Mouse (Mus musculus): ENCODE data around the gene Sorbs1. TPM values are rescaled to one million over a fixed set of nuclear protein-coding genes. Genes with fewer than 3 reads are reported as not detected.
A peak's percentile ranks its signal among the peaks of the same experiment; 100 is the strongest.

Sorbs1 gene
- polyA plus RNA-seq, 1 experiment from 2014 or later = 59.2 TPM

DNA sequence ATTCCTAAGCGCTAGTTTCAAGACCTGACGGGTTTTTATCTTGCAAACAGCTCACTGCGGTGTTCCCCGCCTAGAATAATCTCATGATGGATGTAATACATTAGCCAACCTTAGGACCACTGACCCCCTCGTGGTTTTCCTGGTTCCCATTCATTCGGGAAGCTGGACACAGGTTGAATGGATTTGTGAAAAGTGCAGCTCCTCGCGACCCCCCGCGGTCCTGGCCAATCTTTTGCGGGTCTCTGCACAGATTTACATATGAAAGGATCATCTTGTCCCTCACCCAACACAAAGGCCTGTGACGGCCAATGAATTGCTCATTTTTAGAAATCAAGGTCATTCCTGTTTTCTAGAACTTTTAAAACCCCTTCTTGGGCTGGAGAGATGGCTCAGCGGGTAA lies 240.9 kb downstream of the Sorbs1 start:
- H3K27ac ChIP-seq = no peak overlapping the region
- no peak overlapping the region for H3K4me2 ChIP-seq
- H3K4me1 ChIP-seq = peaks cover 12% of the 10 kb centered on the region
- H3K27me3 ChIP-seq = peaks cover 46% of the 10 kb centered on the region
- H3K9me3 ChIP-seq (replicated peaks) = no peaks in the 10 kb centered on the region
- no peak overlapping the region for H3K4me3 ChIP-seq (replicated peaks)
- no peak for ATAC-seq (replicated peaks; ENCODE audit: low FRiP score)
- 53% methylated on average over 13 of the region's 13 CpGs for WGBS
- no peaks in the 10 kb centered on the region for H3K36me3 ChIP-seq
- no peak overlapping the region for H3K9ac ChIP-seq

DNA sequence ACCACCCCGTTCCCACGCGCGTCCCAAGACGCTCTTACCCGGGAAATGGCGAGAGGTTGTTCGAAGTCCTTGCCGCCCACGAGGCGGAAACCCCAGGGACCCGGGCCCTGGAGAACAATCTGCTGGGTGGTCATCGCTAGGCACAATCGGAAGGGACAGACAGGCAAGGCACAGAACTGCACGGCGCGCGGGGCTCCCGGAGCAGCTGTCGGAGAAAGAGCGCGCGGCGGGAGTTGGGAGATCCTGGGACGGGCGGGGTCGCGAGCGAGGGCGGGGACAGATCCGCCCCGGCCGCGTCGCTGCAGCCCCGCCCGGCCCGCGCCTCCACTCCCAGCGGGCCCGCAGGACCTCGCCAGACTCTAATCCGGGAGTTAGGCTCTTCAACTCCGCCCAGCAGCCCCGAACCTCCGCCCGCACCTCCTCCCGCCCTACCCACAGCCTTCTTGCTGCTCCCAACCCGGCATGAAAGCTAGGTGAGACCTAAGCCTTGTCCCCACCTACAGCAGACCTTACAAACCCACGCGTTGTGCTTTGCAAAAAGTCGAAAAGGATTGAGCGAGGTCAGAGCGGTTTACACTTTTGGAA lies 242.2 kb downstream of the Sorbs1 start, which contains the start of gene Pdlim1:
Gene Pdlim1, minus strand, starts transcription at position 535 of the 585 bp plus-strand sequence.
- H3K4me2 ChIP-seq = peak within 1 kb of the TSS; percentile 99
- H3K36me3 ChIP-seq = no peaks in the 10 kb centered on the region
- ATAC-seq (replicated peaks; ENCODE audit: low FRiP score) = peak; percentile 92
- H3K4me1 ChIP-seq = peaks cover 12% of the 10 kb centered on the region
- 1% methylated on average over 51 of the region's 54 CpGs for WGBS
- H3K4me3 ChIP-seq (replicated peaks) = peak within 1 kb of the TSS; percentile 69
- H3K9ac ChIP-seq = peak within 1 kb of the TSS; percentile 50
- H3K27me3 ChIP-seq = peaks cover 46% of the 10 kb centered on the region
- H3K27ac ChIP-seq = no peak within 1 kb of the TSS
- no peaks in the 10 kb centered on the region for H3K9me3 ChIP-seq (replicated peaks)

DNA sequence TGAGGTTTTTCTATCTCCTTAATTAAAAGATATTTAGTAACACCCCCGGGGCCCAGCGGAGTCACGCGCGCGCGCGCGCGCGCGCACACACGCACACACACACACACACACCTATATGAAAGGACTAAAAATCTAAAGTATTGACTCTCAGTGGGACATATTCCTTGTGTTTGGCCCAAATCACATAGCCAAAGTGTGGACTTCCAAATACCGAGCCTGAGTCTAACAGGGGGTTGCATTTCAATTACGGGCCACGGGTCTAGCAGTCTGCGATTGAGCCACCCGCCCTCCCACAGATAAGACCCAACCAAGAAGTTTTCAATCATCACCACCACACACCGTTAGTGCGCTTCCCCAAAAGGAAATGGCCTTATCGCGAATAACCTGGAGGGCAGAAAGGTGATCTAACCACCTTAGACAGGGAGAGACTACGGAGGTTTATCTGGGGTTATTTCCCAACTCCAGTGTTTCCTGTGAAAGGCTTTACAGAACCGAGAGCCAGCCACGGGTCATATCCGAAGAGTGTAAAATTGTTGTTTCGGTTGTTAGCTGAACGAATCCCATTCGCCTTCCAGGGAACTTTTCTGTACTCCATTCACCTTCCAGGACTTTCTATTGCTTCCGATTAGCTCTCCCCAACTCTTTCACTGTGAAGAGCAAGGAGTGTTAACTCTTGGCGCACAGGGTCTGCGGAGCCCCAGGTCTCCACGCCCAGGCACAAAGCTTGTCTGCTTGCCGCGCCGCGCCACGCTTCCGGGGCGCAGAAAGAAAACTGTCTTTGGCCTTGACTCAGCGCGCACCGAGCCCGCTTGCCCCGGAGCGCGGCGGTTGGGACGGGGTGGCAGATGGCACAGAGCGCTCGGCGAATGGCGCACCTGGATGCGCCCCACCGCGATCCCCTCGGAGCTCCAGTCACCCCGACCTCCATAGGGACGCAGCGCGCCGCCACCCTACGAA lies 242.9 kb downstream of the Sorbs1 start:
- H3K4me2 ChIP-seq = peak overlapping the region; percentile 99
- H3K9me3 ChIP-seq (replicated peaks) = no peaks in the 10 kb centered on the region
- H3K9ac ChIP-seq = peak overlapping the region; percentile 50
- peaks cover 12% of the 10 kb centered on the region for H3K4me1 ChIP-seq
- ATAC-seq (replicated peaks; ENCODE audit: low FRiP score) = peak; percentile 47; the same call in 1 of the 2 replicates
- H3K27me3 ChIP-seq = peaks cover 46% of the 10 kb centered on the region
- no peaks in the 10 kb centered on the region for H3K36me3 ChIP-seq
- H3K27ac ChIP-seq = no peak overlapping the region
- WGBS = 7% methylated on average over 63 of the region's 63 CpGs
- H3K4me3 ChIP-seq (replicated peaks) = peak overlapping the region; percentile 69

DNA sequence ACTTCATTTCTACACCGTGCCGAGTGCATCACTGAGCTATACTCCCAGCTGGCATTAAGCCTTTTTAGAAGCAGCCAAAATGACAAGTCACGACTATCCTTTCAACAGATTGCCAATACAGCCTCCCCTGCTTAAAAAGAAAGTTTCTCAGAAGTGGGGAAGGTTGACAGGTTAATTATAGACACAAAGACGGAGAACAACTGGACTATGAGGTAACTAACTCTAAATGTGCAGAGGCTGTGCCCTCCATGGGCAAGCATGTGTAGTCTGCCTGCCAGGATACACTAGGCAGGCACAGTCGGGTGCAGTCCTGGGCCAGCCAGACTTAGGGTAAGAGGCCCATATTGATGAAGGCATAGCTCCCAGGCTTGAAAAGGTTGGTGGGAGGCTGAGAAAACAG lies 244.1 kb downstream of the Sorbs1 start:
- no peaks in the 10 kb centered on the region for H3K9me3 ChIP-seq (replicated peaks)
- no peaks in the 10 kb centered on the region for H3K36me3 ChIP-seq
- no peak for ATAC-seq (replicated peaks; ENCODE audit: low FRiP score)
- H3K9ac ChIP-seq = no peak overlapping the region
- no peak overlapping the region for H3K4me2 ChIP-seq
- 0 out of 2 replicates have a peak overlapping the region, but pooled peaks have one; percentile 69 for H3K4me3 ChIP-seq (replicated peaks)
- WGBS = 62% methylated on average over 5 of the region's 5 CpGs
- H3K4me1 ChIP-seq = peaks cover 12% of the 10 kb centered on the region
- H3K27me3 ChIP-seq = peaks cover 46% of the 10 kb centered on the region
- no peak overlapping the region for H3K27ac ChIP-seq

DNA sequence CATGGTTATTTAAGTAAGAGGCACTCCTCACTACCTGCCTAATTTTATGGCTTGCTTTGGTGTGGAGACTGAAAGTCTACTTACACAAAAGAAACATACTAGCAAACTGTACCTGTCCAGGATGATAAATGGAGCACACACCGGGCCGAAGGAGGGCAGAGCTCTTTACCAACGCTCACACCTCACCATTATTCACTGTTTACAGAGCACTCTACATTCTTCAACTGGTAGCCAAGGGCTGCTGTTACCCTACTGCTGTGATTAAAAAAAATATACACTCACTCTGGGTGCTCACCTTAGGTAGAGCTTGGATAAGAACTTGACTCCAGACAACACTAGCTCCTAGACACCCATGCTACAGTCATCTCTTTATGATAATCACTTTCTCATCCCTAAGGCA lies 245.1 kb downstream of the Sorbs1 start:
- no peak for ATAC-seq (replicated peaks; ENCODE audit: low FRiP score)
- no peaks in the 10 kb centered on the region for H3K36me3 ChIP-seq
- H3K9me3 ChIP-seq (replicated peaks) = no peaks in the 10 kb centered on the region
- WGBS = 55% methylated on average over 3 of the region's 3 CpGs
- no peak overlapping the region for H3K27ac ChIP-seq
- H3K9ac ChIP-seq = no peak overlapping the region
- peaks cover 12% of the 10 kb centered on the region for H3K4me1 ChIP-seq
- H3K4me3 ChIP-seq (replicated peaks) = no peak overlapping the region
- no peak overlapping the region for H3K4me2 ChIP-seq
- H3K27me3 ChIP-seq = peaks cover 46% of the 10 kb centered on the region

DNA sequence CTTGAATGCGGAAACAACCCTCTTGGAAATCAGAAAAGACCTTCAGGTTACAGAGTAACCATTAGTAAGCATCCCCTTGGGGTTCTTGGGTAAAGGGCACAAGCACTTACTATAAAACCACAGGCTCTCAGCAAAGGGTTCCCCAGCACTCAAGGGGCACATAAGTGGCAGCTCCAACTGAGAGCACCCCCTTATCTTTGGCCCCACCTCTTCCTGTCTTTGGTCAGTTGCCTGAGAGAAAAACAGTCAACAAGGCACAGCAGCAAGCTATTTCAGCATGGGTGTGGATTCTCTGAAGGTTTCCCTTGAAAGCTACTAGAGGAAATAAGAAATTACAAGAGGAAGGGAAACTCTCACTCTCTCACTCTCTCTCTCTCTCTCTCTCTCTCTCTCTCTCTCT lies 246.2 kb downstream of the Sorbs1 start:
- no peak overlapping the region for H3K27ac ChIP-seq
- ATAC-seq (replicated peaks; ENCODE audit: low FRiP score) = no peak
- H3K4me1 ChIP-seq = peaks cover 12% of the 10 kb centered on the region
- peaks cover 37% of the 10 kb centered on the region for H3K27me3 ChIP-seq
- no peak overlapping the region for H3K9ac ChIP-seq
- no peak overlapping the region for H3K4me3 ChIP-seq (replicated peaks)
- no peaks in the 10 kb centered on the region for H3K36me3 ChIP-seq
- no peaks in the 10 kb centered on the region for H3K9me3 ChIP-seq (replicated peaks)
- no peak overlapping the region for H3K4me2 ChIP-seq
- 91% methylated on average over 1 of the region's 1 CpGs for WGBS

DNA sequence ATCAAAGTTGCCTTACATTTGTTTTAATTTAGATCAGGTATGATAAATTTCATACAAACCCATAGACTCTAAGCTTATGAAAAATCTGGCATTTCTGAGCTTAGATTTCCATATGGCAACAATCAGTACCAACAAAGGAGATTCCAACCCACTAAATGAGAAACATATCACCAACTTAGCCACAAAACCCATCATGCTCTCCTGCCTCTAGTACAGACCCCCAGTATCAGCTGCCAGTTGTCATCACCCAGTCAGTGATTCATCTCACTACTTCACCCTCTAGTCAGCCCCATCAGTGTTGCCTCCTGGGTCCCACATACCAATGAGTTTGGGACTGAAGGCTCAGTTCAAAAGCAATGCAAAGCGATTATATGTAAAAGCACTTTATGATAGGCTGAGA lies 254.1 kb downstream of the Sorbs1 start:
- Histone ChIP-seq H3K4me2 (no peak overlapping the region), H3K4me1 (no peaks in the 10 kb centered on the region), H3K4me3 (replicated peaks) (no peak overlapping the region), H3K27me3 (no peaks in the 10 kb centered on the region), H3K9me3 (replicated peaks) (no peaks in the 10 kb centered on the region), H3K36me3 (no peaks in the 10 kb centered on the region), H3K9ac (no peak overlapping the region), H3K27ac (no peak overlapping the region)
- ATAC-seq (replicated peaks; ENCODE audit: low FRiP score) = no peak
- WGBS = 96% methylated on average over 1 of the region's 1 CpGs

DNA sequence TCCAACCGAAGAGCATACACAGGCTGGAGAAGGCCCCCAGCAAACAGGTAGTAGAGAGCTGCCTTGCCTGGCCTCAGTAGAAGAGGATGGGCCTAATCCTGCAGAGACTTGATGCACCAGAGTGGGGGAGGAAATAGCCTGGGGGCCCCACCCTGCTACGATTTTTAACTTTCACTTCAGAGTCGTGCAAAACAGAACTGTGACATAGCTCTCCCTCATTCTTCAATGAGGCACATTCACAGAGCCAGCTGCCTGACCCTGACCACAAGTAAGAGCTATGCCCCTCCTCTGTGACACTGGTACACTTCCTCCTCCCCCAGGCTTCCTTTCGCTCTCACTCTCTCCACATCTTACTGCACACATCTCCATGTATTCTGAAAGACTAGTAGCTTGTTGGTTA lies 256.2 kb downstream of the Sorbs1 start:
- no peak overlapping the region for H3K27ac ChIP-seq
- 0 out of 2 replicates have a peak, but pooled peaks cover 4% of the 10 kb centered on the region for H3K4me1 ChIP-seq
- 56% methylated on average over 4 of the region's 4 CpGs for WGBS
- no peaks in the 10 kb centered on the region for H3K9me3 ChIP-seq (replicated peaks)
- no peaks in the 10 kb centered on the region for H3K27me3 ChIP-seq
- no peak overlapping the region for H3K4me3 ChIP-seq (replicated peaks)
- no peak overlapping the region for H3K4me2 ChIP-seq
- H3K36me3 ChIP-seq = no peaks in the 10 kb centered on the region
- no peak overlapping the region for H3K9ac ChIP-seq
- ATAC-seq (replicated peaks; ENCODE audit: low FRiP score) = no peak

DNA sequence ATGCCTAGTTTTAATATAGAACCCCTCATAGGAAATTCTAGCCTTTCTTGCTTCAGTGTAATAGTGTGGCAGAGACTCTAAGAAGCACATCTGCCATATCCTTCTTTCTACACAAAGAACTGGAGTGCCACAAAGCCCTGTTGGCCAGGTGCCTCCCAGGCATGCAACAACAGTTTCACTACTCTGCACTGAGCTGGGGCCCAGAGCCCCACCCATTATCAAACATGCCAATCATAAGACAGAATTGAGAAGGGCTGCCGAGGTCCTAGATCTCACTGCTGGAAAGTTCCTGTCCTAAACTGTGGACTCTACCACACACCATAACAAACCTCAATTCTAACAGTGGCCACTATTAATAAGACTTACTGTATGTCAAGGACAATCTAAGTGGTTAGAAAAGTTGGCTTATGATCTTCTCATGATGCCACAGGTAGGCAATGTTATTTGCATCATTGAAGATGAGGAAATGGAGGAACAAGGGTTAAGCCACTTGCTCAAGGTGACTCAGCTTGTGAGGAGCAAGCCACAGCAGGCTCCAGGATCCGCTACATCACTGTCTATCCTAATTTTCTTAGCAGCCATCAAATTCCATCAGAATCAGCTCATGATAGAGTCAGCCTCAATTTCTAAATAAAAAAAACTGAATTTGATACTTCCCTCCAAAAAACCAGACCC lies 257.1 kb downstream of the Sorbs1 start:
- Histone ChIP-seq H3K9me3 (replicated peaks) (no peaks in the 10 kb centered on the region), H3K27me3 (no peaks in the 10 kb centered on the region), H3K27ac (no peak overlapping the region), H3K4me3 (replicated peaks) (no peak overlapping the region), H3K9ac (no peak overlapping the region), H3K4me1 (0 out of 2 replicates have a peak, but pooled peaks cover 4% of the 10 kb centered on the region), H3K36me3 (no peaks in the 10 kb centered on the region), H3K4me2 (no peak overlapping the region)
- ATAC-seq (replicated peaks; ENCODE audit: low FRiP score) = no peak
- WGBS = 69% methylated on average over 2 of the region's 2 CpGs

DNA sequence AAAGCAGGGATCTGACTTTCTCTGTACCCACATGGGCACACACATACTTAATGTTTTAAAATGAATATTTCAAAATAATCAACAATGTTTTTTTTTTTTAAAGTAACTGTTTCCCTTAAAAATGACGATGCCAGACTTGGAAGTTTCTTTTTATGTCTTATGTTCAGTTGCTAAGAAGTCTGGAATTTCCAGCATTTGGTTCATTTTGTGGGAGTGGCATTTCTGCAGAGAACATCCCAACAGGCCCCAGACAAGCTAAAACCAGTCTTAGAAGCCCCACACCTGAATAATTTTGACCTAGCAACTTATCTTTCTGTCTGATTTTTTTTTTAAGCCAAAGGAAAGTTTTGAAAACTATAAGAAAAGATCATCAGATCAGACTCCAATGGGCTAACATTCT lies 258.0 kb downstream of the Sorbs1 start:
- no peaks in the 10 kb centered on the region for H3K36me3 ChIP-seq
- H3K9ac ChIP-seq = no peak overlapping the region
- no peak overlapping the region for H3K4me2 ChIP-seq
- no peak overlapping the region for H3K4me3 ChIP-seq (replicated peaks)
- WGBS = 51% methylated on average over 1 of the region's 1 CpGs
- ATAC-seq (replicated peaks; ENCODE audit: low FRiP score) = no peak
- no peak overlapping the region for H3K27ac ChIP-seq
- no peaks in the 10 kb centered on the region for H3K27me3 ChIP-seq
- 0 out of 2 replicates have a peak, but pooled peaks cover 4% of the 10 kb centered on the region for H3K4me1 ChIP-seq
- no peaks in the 10 kb centered on the region for H3K9me3 ChIP-seq (replicated peaks)

DNA sequence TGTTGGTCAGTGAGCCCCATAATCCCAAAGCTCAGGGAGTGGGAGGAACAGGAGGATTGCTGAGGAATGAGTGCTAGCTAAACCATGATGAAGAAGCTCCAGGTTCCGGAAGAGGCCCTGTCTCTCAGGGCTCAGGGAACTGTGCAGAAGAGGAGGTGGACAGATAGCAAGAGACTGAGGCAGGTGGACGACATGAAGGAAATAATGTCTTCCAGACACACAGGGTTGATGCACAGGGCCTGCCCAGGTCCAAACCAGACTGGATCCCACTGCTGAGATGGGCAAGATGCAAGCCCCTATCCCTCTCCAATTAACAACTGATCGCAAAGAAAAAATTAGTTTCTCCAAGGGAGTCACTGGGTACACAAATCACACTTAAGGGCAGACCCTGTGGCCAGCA lies 258.8 kb downstream of the Sorbs1 start:
- Histone ChIP-seq H3K4me2 (no peak overlapping the region), H3K9me3 (replicated peaks) (no peaks in the 10 kb centered on the region), H3K27ac (no peak overlapping the region), H3K9ac (no peak overlapping the region), H3K4me1 (0 out of 2 replicates have a peak, but pooled peaks cover 4% of the 10 kb centered on the region), H3K27me3 (no peaks in the 10 kb centered on the region), H3K36me3 (no peaks in the 10 kb centered on the region), H3K4me3 (replicated peaks) (no peak overlapping the region)
- WGBS = 88% methylated on average over 3 of the region's 3 CpGs
- ATAC-seq (replicated peaks; ENCODE audit: low FRiP score) = no peak

DNA sequence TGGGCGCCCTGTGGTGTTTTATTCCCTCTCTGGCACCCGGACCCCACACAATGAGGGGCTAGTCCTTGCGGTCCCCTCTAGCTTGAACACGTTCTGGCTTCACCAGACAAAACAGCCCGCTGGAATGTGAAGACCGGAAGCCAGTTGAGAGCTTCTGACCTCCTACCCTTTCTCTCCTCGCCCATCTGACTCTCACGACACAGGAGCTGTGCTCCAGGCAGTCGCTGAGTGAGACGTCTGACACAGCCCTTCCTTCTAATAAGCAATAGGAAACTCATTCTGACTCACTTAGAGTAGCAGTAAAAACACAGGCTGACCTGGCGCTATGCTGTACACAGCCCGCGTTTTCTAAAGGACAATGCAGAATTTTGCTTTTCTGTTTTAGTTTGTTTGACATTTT lies 259.8 kb downstream of the Sorbs1 start:
- no peak for ATAC-seq (replicated peaks; ENCODE audit: low FRiP score)
- Histone ChIP-seq H3K4me2 (no peak overlapping the region), H3K9ac (no peak overlapping the region), H3K9me3 (replicated peaks) (no peaks in the 10 kb centered on the region), H3K4me3 (replicated peaks) (no peak overlapping the region), H3K27me3 (no peaks in the 10 kb centered on the region), H3K4me1 (0 out of 2 replicates have a peak, but pooled peaks cover 4% of the 10 kb centered on the region), H3K36me3 (no peaks in the 10 kb centered on the region), H3K27ac (no peak overlapping the region)
- WGBS = 45% methylated on average over 13 of the region's 13 CpGs

Measured in kidney, embryonic 15.5 days (tissue).